Mouse (Mus musculus): ENCODE data around the gene 1110017D15Rik. TPM values are rescaled to one million over a fixed set of nuclear protein-coding genes. Genes with fewer than 3 reads are reported as not detected.
"Not testable (repeated sequence)": the region's sequence is repeated elsewhere in the genome, so short reads cannot be mapped to it uniquely, and the experiment has no call there.

Gene 1110017D15Rik
- polyA plus RNA-seq, 1 experiment: 0.15 TPM

GRCm38 (mm10) chr4:41465287-41465665, 51.9 kb downstream of the 1110017D15Rik start:
- Histone ChIP-seq H3K4me1 (ENCODE audit: control insufficient read depth, insufficient read depth, insufficient read length) (peaks cover 6% of the 10 kb centered on the region; the same call in 1 of the 2 replicates), H3K27ac (ENCODE audit: insufficient read depth, low read length) (peak overlapping the region; percentile 55; the same call in 1 of the 2 replicates), H3K4me3 (ENCODE audit: extremely low read depth, insufficient read depth, insufficient read length) (peak overlapping the region; percentile 86), H3K27me3 (ENCODE audit: control insufficient read depth, insufficient read depth, low read length) (no peaks in the 10 kb centered on the region), H3K36me3 (ENCODE audit: control insufficient read depth, insufficient read depth, low read length) (no peaks in the 10 kb centered on the region)
- DNase-seq (ENCODE audit: low read depth in 1 of 2, low spot score in 2 of 2): no peak
- WGBS: 15% methylated on average over 17 of the region's 17 CpGs
- no peak for TF ChIP-seq CTCF (IDR thresholded peaks at IDR 0.05; ENCODE audit: extremely low read depth, insufficient read depth, insufficient read length, insufficient replicate concordance)

- no peaks in the 10 kb centered on the region for H3K36me3 ChIP-seq (ENCODE audit: control insufficient read depth, insufficient read depth, low read length)
- no peaks in the 10 kb centered on the region for H3K27me3 ChIP-seq (ENCODE audit: control insufficient read depth, insufficient read depth, low read length)
- H3K27ac ChIP-seq (ENCODE audit: insufficient read depth, low read length): peak within 1 kb of the TSS; percentile 62
- H3K4me1 ChIP-seq (ENCODE audit: control insufficient read depth, insufficient read depth, insufficient read length): peaks cover 6% of the 10 kb centered on the region; the same call in 1 of the 2 replicates
- WGBS: under 1% methylated on average over 70 of the region's 70 CpGs
- DNase-seq (ENCODE audit: low read depth in 1 of 2, low spot score in 2 of 2): peak; percentile 97 to 99
- TF ChIP-seq CTCF (IDR thresholded peaks at IDR 0.05; ENCODE audit: extremely low read depth, insufficient read depth, insufficient read length, insufficient replicate concordance): no peak
- no peak for TF ChIP-seq POLR2A (IDR thresholded peaks at IDR 0.05; ENCODE audit: low read depth, low read length)
- peak within 1 kb of the TSS; percentile 86 for H3K4me3 ChIP-seq (ENCODE audit: extremely low read depth, insufficient read depth, insufficient read length)
Observed at GRCm38 (mm10) chr4:41464345-41465286, 52.5 kb downstream of the 1110017D15Rik start, which contains the start of the genes Kif24 and Nudt2. Gene Kif24, minus strand, starts transcription at chr4:41464887. Gene Nudt2, plus strand, starts transcription at chr4:41465151.

GRCm38 (mm10) chr4:41463051-41463738, 53.9 kb downstream of the 1110017D15Rik start:
- not testable (repeated sequence) for DNase-seq (ENCODE audit: low read depth in 1 of 2, low spot score in 2 of 2); H3K4me3 ChIP-seq (ENCODE audit: extremely low read depth, insufficient read depth, insufficient read length); H3K4me1 ChIP-seq (ENCODE audit: control insufficient read depth, insufficient read depth, insufficient read length); H3K27ac ChIP-seq (ENCODE audit: insufficient read depth, low read length); H3K27me3 ChIP-seq (ENCODE audit: control insufficient read depth, insufficient read depth, low read length); H3K36me3 ChIP-seq (ENCODE audit: control insufficient read depth, insufficient read depth, low read length)
- WGBS: 14% methylated on average over 3 of the region's 3 CpGs

GRCm38 (mm10) chr4:41460690-41461089, 56.4 kb downstream of the 1110017D15Rik start:
- WGBS: 98% methylated on average over 1 of the region's 1 CpGs
- Histone ChIP-seq H3K27ac (ENCODE audit: insufficient read depth, low read length) (no peak overlapping the region), H3K27me3 (ENCODE audit: control insufficient read depth, insufficient read depth, low read length) (no peaks in the 10 kb centered on the region), H3K4me1 (ENCODE audit: control insufficient read depth, insufficient read depth, insufficient read length) (peaks cover 6% of the 10 kb centered on the region; the same call in 1 of the 2 replicates), H3K4me3 (ENCODE audit: extremely low read depth, insufficient read depth, insufficient read length) (no peak overlapping the region), H3K36me3 (ENCODE audit: control insufficient read depth, insufficient read depth, low read length) (no peaks in the 10 kb centered on the region)
- TF ChIP-seq POLR2A (IDR thresholded peaks at IDR 0.05; ENCODE audit: low read depth, low read length) (no peak), CTCF (IDR thresholded peaks at IDR 0.05; ENCODE audit: extremely low read depth, insufficient read depth, insufficient read length, insufficient replicate concordance) (no peak)
- DNase-seq (ENCODE audit: low read depth in 1 of 2, low spot score in 2 of 2): no peak

Other genes with a start within 250 kb of the 1110017D15Rik start
- gene Ubap2, start 242.2 kb downstream of the 1110017D15Rik start, polyA plus RNA-seq (2012; rRNA removed): 67.6 and 91.4 TPM in 2 replicates
- gene Dcaf12, start 202.4 kb downstream of the 1110017D15Rik start, polyA plus RNA-seq (2012; rRNA removed): 35.4 and 44.6 TPM in 2 replicates
- 13.3 and 18.5 TPM in 2 replicates for gene Ubap1, start 168.3 kb downstream of the 1110017D15Rik start, polyA plus RNA-seq (2012; rRNA removed)
- 1.6 and 1.8 TPM in 2 replicates for gene Kif24, start 52.4 kb downstream of the 1110017D15Rik start, polyA plus RNA-seq (2012; rRNA removed)
- gene Nudt2, start 52.2 kb downstream of the 1110017D15Rik start, polyA plus RNA-seq (2012; rRNA removed): 4.1 and 4.3 TPM in 2 replicates
- gene AI464131, start 14.3 kb downstream of the 1110017D15Rik start, polyA plus RNA-seq (2012; rRNA removed): 2.2 and 2.3 TPM in 2 replicates
- 16.3 and 23.9 TPM in 2 replicates for gene Fam219a, start 52.2 kb upstream of the 1110017D15Rik start, polyA plus RNA-seq (2012; rRNA removed)
- 0.25 and 0.95 TPM in 2 replicates for gene Dnaic1, start 52.4 kb upstream of the 1110017D15Rik start, polyA plus RNA-seq (2012; rRNA removed)
- 8.7 and 8.9 TPM in 2 replicates for gene Enho, start 123.0 kb upstream of the 1110017D15Rik start, polyA plus RNA-seq (2012; rRNA removed)
- 8.1 and 9.3 TPM in 2 replicates for gene Cntfr, start 179.8 kb upstream of the 1110017D15Rik start, polyA plus RNA-seq (2012; rRNA removed)
- 45.0 and 52.1 TPM in 2 replicates for gene Il11ra1, start 182.7 kb upstream of the 1110017D15Rik start, polyA plus RNA-seq (2012; rRNA removed)
- gene Rpp25l, start 196.2 kb upstream of the 1110017D15Rik start, polyA plus RNA-seq (2012; rRNA removed): 32.8 and 46.9 TPM in 2 replicates
- gene Dctn3, start 205.8 kb upstream of the 1110017D15Rik start, polyA plus RNA-seq (2012; rRNA removed): 25.4 and 25.5 TPM in 2 replicates
- gene Arid3c, start 213.8 kb upstream of the 1110017D15Rik start, polyA plus RNA-seq (2012; rRNA removed): not detected in 2 replicates
- gene Galt, start 237.9 kb upstream of the 1110017D15Rik start, polyA plus RNA-seq (2012; rRNA removed): 67.1 and 91.0 TPM in 2 replicates
- 48.3 and 51.1 TPM in 2 replicates for gene Sigmar1, start 238.8 kb upstream of the 1110017D15Rik start, polyA plus RNA-seq (2012; rRNA removed)

All from spleen, adult 2 months (tissue).